Mouse (Mus musculus) small intestine, adult 2 months (tissue): ENCODE data around the gene Rnf5.

Experiments
- CTCF ChIP-seq: fragments of 200-500 bp; IDR thresholded peaks from 2 replicates; pipeline ENCODE4 v1.5.1; 2012; ENCODE audit warnings: low read depth, mild to moderate bottlenecking, control low read depth, inconsistent platforms, low read length, moderate library complexity, mixed read lengths; ENCODE audit not compliant: insufficient replicate concordance, insufficient read length; ENCODE audit errors: extremely low read depth
- POLR2A ChIP-seq: fragments of 200-500 bp; IDR thresholded peaks from 2 replicates; pipeline ENCODE4 v1.6.1; 2012; ENCODE audit warnings: low read depth, mild to moderate bottlenecking, control low read depth, inconsistent platforms, low read length, moderate library complexity

- TF ChIP-seq POLR2A (no peak), CTCF (no peak)
Observed at GRCm38 (mm10) chr17:34649106-34649864, 45.8 kb upstream of the Rnf5 start.
